21 mouse cellular contexts compared by ENCODE assay signal in the genomic region with DNA sequence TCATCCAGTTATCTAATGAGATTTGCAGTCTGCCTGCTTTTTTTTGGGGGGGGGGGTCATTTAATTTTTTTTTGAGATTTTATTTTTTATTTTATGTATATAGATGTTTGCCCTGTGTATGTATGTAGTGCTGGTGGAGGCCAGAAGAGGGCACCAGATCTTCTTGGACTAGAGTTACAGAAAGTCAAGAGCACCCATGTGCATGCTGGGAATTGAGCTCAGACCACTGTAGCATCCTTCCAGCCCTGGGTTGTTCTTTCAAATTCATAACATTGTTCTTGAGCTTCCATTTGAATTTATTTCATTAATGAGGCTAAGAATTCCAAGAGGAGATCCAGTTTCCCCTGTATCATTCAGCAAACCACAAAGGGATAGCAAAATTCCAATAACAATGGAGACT.
A peak's percentile ranks its signal among the peaks of the same experiment; 100 is the strongest.
DNase-seq lines count a peak whose midpoint lies in the region; ATAC-seq and TF ChIP-seq lines count a peak whose summit lies in the region.
"Had no signal": no experiment of that assay in that cellular context is flagged by ENCODE, and none has a peak within 500 bp of the region (broad histone marks: within the 10 kb centered on the region; RNA-seq: fewer than 3 reads in every experiment).

No protein-coding gene starts in this region.

- H3K9ac ChIP-seq in kidney, embryonic 15.5 days: no peak overlapping the region
- no peak overlapping the region for H3K9ac ChIP-seq in ES-Bruce4 (ENCODE audit: low read depth, poor library complexity, severe bottlenecking)
- H3K9ac ChIP-seq: heart, embryonic 15.5 days; neural tube, embryonic 12.5 days had no signal

- no peaks in the 10 kb centered on the region for H3K4me1 ChIP-seq in kidney, adult 2 months (ENCODE audit: control insufficient read depth, insufficient read depth, low read length)
- H3K4me1 ChIP-seq in kidney, embryonic 15.5 days: no peaks in the 10 kb centered on the region
- H3K4me1 ChIP-seq in ES-Bruce4 (ENCODE audit: control insufficient read depth, insufficient read depth, low read length): peaks cover 2% of the 10 kb centered on the region
- H3K4me1 ChIP-seq: heart, embryonic 15.5 days; hindbrain, embryonic 10.5 days; neural tube, embryonic 12.5 days had no signal

- TF ChIP-seq POLR2A in kidney, adult 2 months (IDR thresholded peaks at IDR 0.05; ENCODE audit: low read depth, low read length): no peak
- no peak for TF ChIP-seq POLR2A in ES-Bruce4 (IDR thresholded peaks at IDR 0.05; ENCODE audit: insufficient read depth, low read length)

- no peak for ATAC-seq in kidney, embryonic 15.5 days (replicated peaks; ENCODE audit: low FRiP score)
- ATAC-seq in activated CD4-positive, CD25-positive, alpha-beta regulatory T cell, adult 4 months: no peak
- ATAC-seq: forebrain, embryonic 16.5 days had no signal

- H3K4me3 ChIP-seq in kidney, adult 2 months (ENCODE audit: insufficient read depth, low read depth, low read length): no peak overlapping the region
- H3K4me3 ChIP-seq in kidney, embryonic 15.5 days (replicated peaks): no peak overlapping the region
- H3K4me3 ChIP-seq in ES-Bruce4 (ENCODE audit: low read depth, low read length): no peak overlapping the region
- H3K4me3 ChIP-seq: erythroblast, embryonic 14.5 days; heart, embryonic 15.5 days; hindbrain, embryonic 10.5 days; neural tube, embryonic 12.5 days had no signal

- H3K27ac ChIP-seq in kidney, adult 2 months (ENCODE audit: insufficient read depth, low read depth, low read length): no peak overlapping the region
- no peak overlapping the region for H3K27ac ChIP-seq in kidney, embryonic 15.5 days
- no peak overlapping the region for H3K27ac ChIP-seq in ES-Bruce4 (ENCODE audit: insufficient read depth, low read length)
- H3K27ac ChIP-seq: heart, embryonic 15.5 days; hindbrain, embryonic 10.5 days; macrophage; neural tube, embryonic 12.5 days had no signal

- TF ChIP-seq CTCF in kidney, adult 2 months (conservative IDR thresholded peaks at IDR 0.05; ENCODE audit: insufficient read depth, insufficient read length, low read depth, low read length): 0 out of 2 replicates have a peak, but pooled peaks have one; percentile 3
- peak; percentile 0 for TF ChIP-seq CTCF in ES-Bruce4 (IDR thresholded peaks at IDR 0.05; ENCODE audit: low read depth, low read length)

- TF ChIP-seq EP300 in ES-Bruce4 (IDR thresholded peaks at IDR 0.05; ENCODE audit: insufficient read depth, low read depth, low read length): no peak

- H3K36me3 ChIP-seq in kidney, adult 2 months (ENCODE audit: control insufficient read depth, insufficient read depth, low read length): no peaks in the 10 kb centered on the region
- no peaks in the 10 kb centered on the region for H3K36me3 ChIP-seq in kidney, embryonic 15.5 days
- H3K36me3 ChIP-seq in ES-Bruce4 (ENCODE audit: control insufficient read depth, insufficient read depth, low read length, poor library complexity, severe bottlenecking): no peaks in the 10 kb centered on the region
- H3K36me3 ChIP-seq: G1E; heart, embryonic 15.5 days; hindbrain, embryonic 10.5 days; neural tube, embryonic 12.5 days had no signal

- no peak overlapping the region for H3K4me2 ChIP-seq in kidney, embryonic 15.5 days
- H3K4me2 ChIP-seq: heart, embryonic 15.5 days; midbrain, embryonic 11.5 days; neural tube, embryonic 12.5 days had no signal

- no peak for DNase-seq in kidney, adult 2 months
- peak; percentile 74 for DNase-seq in A20 (ENCODE audit: low read depth, low spot score)
- peak; percentile 17 for DNase-seq in kidney, postnatal 10 days
- no peak for DNase-seq in lung, postnatal 25 days (ENCODE audit: low spot score)
- DNase-seq: cerebellum, adult 11-12 months; heart, adult 11 months; layer of hippocampus, postnatal 36 days; left cerebral cortex, postnatal 4 days; lung, adult 2 months; spleen, adult 18-20 months had no signal

- H3K27me3 ChIP-seq in kidney, adult 2 months (replicated peaks; ENCODE audit: control insufficient read depth, insufficient read depth, low read length): no peaks in the 10 kb centered on the region
- H3K27me3 ChIP-seq in kidney, embryonic 15.5 days: no peaks in the 10 kb centered on the region
- no peaks in the 10 kb centered on the region for H3K27me3 ChIP-seq in ES-Bruce4 (ENCODE audit: control insufficient read depth, insufficient read depth, low read length, poor library complexity, severe bottlenecking)
- H3K27me3 ChIP-seq: heart, embryonic 15.5 days; neural tube, embryonic 12.5 days had no signal

- H3K9me3 ChIP-seq in kidney, embryonic 15.5 days (replicated peaks): no peaks in the 10 kb centered on the region
- H3K9me3 ChIP-seq in ES-Bruce4 (replicated peaks; ENCODE audit: control insufficient read depth, insufficient read depth, low read length, poor library complexity, severe bottlenecking): no peaks in the 10 kb centered on the region
- H3K9me3 ChIP-seq: heart, embryonic 15.5 days; neural tube, embryonic 12.5 days had no signal

Comparison
In these comparisons a context has a peak if more than half of its experiments do, and no peak if none do; other contexts are left out.
1. DNase-seq: peak in A20 (single experiment) and kidney, postnatal 10 days (single experiment); none in kidney, adult 2 months (single experiment) and lung, postnatal 25 days (single experiment).